Mouse (Mus musculus) MEL-GATA-1-ER (cell line): ENCODE measurements around the gene Meis2.

Source experiments
- DNase-seq: peaks from one replicate; pipeline ENCODE4 v3.0.0-alpha.2; 2012; ENCODE audit warnings: low read depth; ENCODE audit errors: extremely low read depth

Gene Meis2

GRCm38 (mm10) chr2:116051906-116052614 lies 13.6 kb downstream of the Meis2 start:
- no peak for DNase-seq

GRCm38 (mm10) chr2:116049710-116050109 lies 15.9 kb downstream of the Meis2 start:
- DNase-seq, result no peak

- DNase-seq, result no peak
Observed at GRCm38 (mm10) chr2:116047365-116047764, 18.3 kb downstream of the Meis2 start.

GRCm38 (mm10) chr2:116045048-116045447 lies 20.6 kb downstream of the Meis2 start:
- no peak for DNase-seq

- no peak for DNase-seq
Observed at GRCm38 (mm10) chr2:116042934-116043698, 22.5 kb downstream of the Meis2 start.

- DNase-seq, result no peak
Observed at GRCm38 (mm10) chr2:116042447-116042846, 23.2 kb downstream of the Meis2 start.

GRCm38 (mm10) chr2:116041683-116042262 lies 23.9 kb downstream of the Meis2 start:
- DNase-seq, result no peak

GRCm38 (mm10) chr2:116035345-116035744 lies 30.3 kb downstream of the Meis2 start:
- no peak for DNase-seq

- no peak for DNase-seq
Observed at GRCm38 (mm10) chr2:116028127-116028526, 37.5 kb downstream of the Meis2 start.

GRCm38 (mm10) chr2:116022876-116023275 lies 42.8 kb downstream of the Meis2 start:
- DNase-seq, result no peak

GRCm38 (mm10) chr2:116021931-116022330 lies 43.7 kb downstream of the Meis2 start:
- no peak for DNase-seq

GRCm38 (mm10) chr2:116021046-116021445 lies 44.6 kb downstream of the Meis2 start:
- no peak for DNase-seq

- DNase-seq, result no peak
Observed at GRCm38 (mm10) chr2:116020451-116020951, 45.1 kb downstream of the Meis2 start.

- no peak for DNase-seq
Observed at GRCm38 (mm10) chr2:116019959-116020358, 45.7 kb downstream of the Meis2 start.

GRCm38 (mm10) chr2:116019466-116019794 lies 46.2 kb downstream of the Meis2 start:
- DNase-seq, result no peak

- no peak for DNase-seq
Observed at GRCm38 (mm10) chr2:116018781-116019465, 46.7 kb downstream of the Meis2 start.

GRCm38 (mm10) chr2:116015520-116015919 lies 50.1 kb downstream of the Meis2 start:
- no peak for DNase-seq

GRCm38 (mm10) chr2:116010469-116010868 lies 55.2 kb downstream of the Meis2 start:
- no peak for DNase-seq

- no peak for DNase-seq
Observed at GRCm38 (mm10) chr2:116010061-116010460, 55.6 kb downstream of the Meis2 start.

GRCm38 (mm10) chr2:116009097-116009970 lies 56.3 kb downstream of the Meis2 start:
- DNase-seq, result no peak

GRCm38 (mm10) chr2:116002354-116002753 lies 63.3 kb downstream of the Meis2 start:
- DNase-seq, result no peak
